ENCODE assay signal across 16 mouse cellular contexts in the genomic region with DNA sequence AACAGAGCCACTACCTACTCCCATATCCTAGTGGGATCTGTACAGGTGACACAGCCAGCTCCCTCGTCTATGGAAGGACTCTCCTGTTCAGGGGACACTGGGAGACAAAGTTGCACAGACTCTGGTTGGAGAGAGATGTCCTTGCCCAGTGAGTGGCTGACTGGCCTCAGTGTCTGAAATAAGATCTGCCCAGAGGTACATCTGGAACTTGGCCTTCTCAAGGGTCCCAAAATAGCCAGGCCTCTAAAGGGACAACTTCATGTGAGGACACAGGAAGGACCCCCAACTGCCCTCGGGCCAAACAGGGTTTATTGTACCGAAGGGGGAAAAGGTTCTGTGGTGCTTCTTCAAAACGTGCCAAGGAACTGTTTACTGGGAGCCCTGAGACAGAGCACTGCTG. TPM values are rescaled to one million over a fixed set of nuclear protein-coding genes. Genes with fewer than 3 reads are reported as not detected.
DNase-seq lines count a peak whose midpoint lies in the region; ATAC-seq and TF ChIP-seq lines count a peak whose summit lies in the region.
"Had no signal": no experiment of that assay in that cellular context is flagged by ENCODE, and none has a peak within 500 bp of the region (broad histone marks: within the 10 kb centered on the region; RNA-seq: fewer than 3 reads in every experiment).

No protein-coding gene starts in this region.

- no peak for TF ChIP-seq EP300 in heart, postnatal 0 days (IDR thresholded peaks at IDR 0.05; ENCODE audit: low read depth)

- H3K4me1 ChIP-seq in heart, embryonic 12.5 days (replicated peaks) = peaks cover 100% of the 10 kb centered on the region
- peaks cover 72% of the 10 kb centered on the region for H3K4me1 ChIP-seq in brown adipose tissue, adult 24 weeks (ENCODE audit: control insufficient read depth, insufficient read depth, insufficient read length, low read length)
- peaks cover 93% of the 10 kb centered on the region for H3K4me1 ChIP-seq in heart, postnatal 0 days (ENCODE audit: control insufficient read depth, insufficient read depth)

- H3K9ac ChIP-seq in heart, embryonic 12.5 days = peak overlapping the region; percentile 13; the same call in 1 of the 2 replicates
- peak overlapping the region; percentile 36 for H3K9ac ChIP-seq in heart, postnatal 0 days (replicated peaks; ENCODE audit: low read depth, low read length)
- H3K9ac ChIP-seq: forebrain, postnatal 0 days; lung, embryonic 14.5 days; neural tube, embryonic 13.5 days had no signal

- no peaks in the 10 kb centered on the region for H3K9me3 ChIP-seq in heart, embryonic 12.5 days (replicated peaks)
- no peaks in the 10 kb centered on the region for H3K9me3 ChIP-seq in heart, postnatal 0 days (replicated peaks; ENCODE audit: control insufficient read depth, low read length)
- H3K9me3 ChIP-seq: neural tube, embryonic 13.5 days had no signal

- peak overlapping the region; percentile 17 for H3K4me2 ChIP-seq in heart, embryonic 12.5 days
- H3K4me2 ChIP-seq in heart, postnatal 0 days (ENCODE audit: low read depth, low read length) = 0 out of 2 replicates have a peak overlapping the region, but pooled peaks have one; percentile 17
- H3K4me2 ChIP-seq: lung, embryonic 14.5 days; neural tube, embryonic 13.5 days had no signal

- 52% methylated on average over 4 of the region's 4 CpGs for WGBS in heart, embryonic 12.5 days
- 25% methylated on average over 4 of the region's 4 CpGs for WGBS in heart, postnatal 0 days

- H3K27me3 ChIP-seq in heart, embryonic 12.5 days (replicated peaks) = no peaks in the 10 kb centered on the region
- H3K27me3 ChIP-seq in heart, postnatal 0 days (ENCODE audit: control insufficient read depth, insufficient read depth, low read length) = no peaks in the 10 kb centered on the region

- DNase-seq in gastrocnemius, adult 18-20 months (ENCODE audit: low spot score) = peak; percentile 71
- DNase-seq in gastrocnemius, postnatal 4 days (ENCODE audit: low spot score in 2 of 2) = no peak
- DNase-seq in heart, postnatal 25 days (ENCODE audit: low spot score) = no peak
- no peak for DNase-seq in heart, postnatal 0 days (ENCODE audit: low spot score)
- no peak for DNase-seq in spleen, adult 18-20 months
- no peak for DNase-seq in liver
- DNase-seq: cerebellum, postnatal 10 days; embryo, embryonic 11 days; forebrain, postnatal 0 days; lung, embryonic 14.5 days; right cerebral cortex, postnatal 25 days; thymus, postnatal 25 days had no signal

- no peak overlapping the region for H3K4me3 ChIP-seq in heart, embryonic 12.5 days
- no peak overlapping the region for H3K4me3 ChIP-seq in brown adipose tissue, adult 24 weeks (ENCODE audit: insufficient read depth, low read depth, low read length)
- no peak overlapping the region for H3K4me3 ChIP-seq in heart, postnatal 0 days (ENCODE audit: low read depth, low read length)
- H3K4me3 ChIP-seq: neural tube, embryonic 13.5 days had no signal

- TF ChIP-seq CTCF in heart, postnatal 0 days (IDR thresholded peaks at IDR 0.05; ENCODE audit: low read depth) = no peak

- peaks cover 31% of the 10 kb centered on the region for H3K36me3 ChIP-seq in heart, embryonic 12.5 days
- H3K36me3 ChIP-seq in heart, postnatal 0 days (replicated peaks; ENCODE audit: control insufficient read depth, insufficient read depth, low read length) = peaks cover 29% of the 10 kb centered on the region
- H3K36me3 ChIP-seq: neural tube, embryonic 13.5 days had no signal

- intact Hi-C loops in heart, postnatal 25 days (cut with DNase I) = no loop called here

- H3K27ac ChIP-seq in heart, embryonic 12.5 days (ENCODE audit: poor library complexity, severe bottlenecking) = peak overlapping the region; percentile 94
- H3K27ac ChIP-seq in brown adipose tissue, adult 24 weeks (replicated peaks; ENCODE audit: low read depth, low read length) = peak overlapping the region; percentile 95
- H3K27ac ChIP-seq in heart, postnatal 0 days (ENCODE audit: low read depth) = peak overlapping the region; percentile 96
- H3K27ac ChIP-seq: neural tube, embryonic 13.5 days had no signal

- no peak for ATAC-seq in heart, embryonic 12.5 days (ENCODE audit: insufficient number of reproducible peaks, low FRiP score)
- ATAC-seq in heart, postnatal 0 days (ENCODE audit: insufficient read depth, low read depth) = no peak; the same call in 1 of the 2 replicates
- ATAC-seq: forebrain, postnatal 0 days; inflammation-experienced regulatory T-cells, adult 6 months had no signal

RNA-seq across cellular contexts. Expression of a gene that starts 14.8 kb away (rescaled TPM):
- 100 to 1,000 TPM; 129 to 219 TPM for total RNA-seq in gastrocnemius, adult 18-20 months (2021)
- total RNA-seq in gastrocnemius, postnatal 4 days (2021) = 100 to 1,000 TPM in 1 of 2 experiments, 10 to 100 TPM in 1; 84.2 to 100 TPM
- polyA plus RNA-seq in heart, embryonic 12.5 days (2016; fragmentation: Nextera tagmentation; extraction: Ambion mirVana) = 21.3 and 22.0 TPM in 2 replicates
- 100 to 1,000 TPM; 220 to 262 TPM for total RNA-seq in heart, postnatal 25 days (2021)
- 29.2 and 37.5 TPM in 2 replicates for polyA plus RNA-seq in brown adipose tissue, adult 24 weeks (2012; ENCODE audit: insufficient read depth, insufficient read length, missing spikeins)
- 60.3 and 75.3 TPM in 2 replicates for total RNA-seq in heart, postnatal 0 days (2014; rRNA removed; ENCODE audit: low replicate concordance)
- 43.8 and 46.3 TPM in 2 replicates for polyA plus RNA-seq in heart, postnatal 0 days (2015; fragmentation: Nextera tagmentation; extraction: Ambion mirVana)
